Mouse (Mus musculus) intestine, embryonic 16.5 days (tissue): ENCODE data around the gene Rgs7. TPM values are rescaled to one million over a fixed set of nuclear protein-coding genes. Genes with fewer than 3 reads are reported as not detected.

Source experiments
- ATAC-seq: fragments of 200-750 bp; cut with Nextera tagmentation; 2 replicates; pipeline ENCODE4 v1.8.0; 2017; ENCODE audit warnings: moderate TSS enrichment, moderate library complexity
- H3K27ac ChIP-seq: fragments of 300-500 bp; sonication (generic); 2 replicates; pipeline ENCODE4 v1.5.1; 2014; ENCODE audit warnings: mild to moderate bottlenecking, low read length
- H3K27me3 ChIP-seq: fragments of 300-500 bp; sonication (generic); replicated peaks from 2 replicates; pipeline ENCODE4 v1.6.1; 2014; ENCODE audit warnings: low read length, control low read depth, mixed read lengths; ENCODE audit not compliant: control insufficient read depth, insufficient read depth
- H3K36me3 ChIP-seq: fragments of 300-500 bp; sonication (generic); 2 replicates; pipeline ENCODE4 v1.6.1; 2014; ENCODE audit warnings: low read length, control low read depth; ENCODE audit not compliant: control insufficient read depth, insufficient read depth
- H3K4me1 ChIP-seq: fragments of 300-500 bp; sonication (generic); 2 replicates; pipeline ENCODE4 v1.6.1; 2014; ENCODE audit warnings: low read length, control low read depth, mixed read lengths; ENCODE audit not compliant: control insufficient read depth, insufficient read depth
- H3K4me2 ChIP-seq: fragments of 300-500 bp; sonication (generic); 2 replicates; pipeline ENCODE4 v1.6.1; 2014; ENCODE audit warnings: low read depth, low read length, control low read depth
- H3K4me3 ChIP-seq: fragments of 300-500 bp; sonication (generic); 2 replicates; pipeline ENCODE4 v1.5.1; 2014; ENCODE audit warnings: mild to moderate bottlenecking, low read length
- H3K9ac ChIP-seq: fragments of 300-500 bp; sonication (generic); 2 replicates; pipeline ENCODE4 v1.6.1; 2014; ENCODE audit warnings: low read depth, low read length
- H3K9me3 ChIP-seq: fragments of 300-500 bp; sonication (generic); 2 replicates; pipeline ENCODE4 v1.6.1; 2016; ENCODE audit warnings: low read length, control low read depth; ENCODE audit not compliant: control insufficient read depth
- WGBS: fragments of 180-500 bp; shearing (Covaris S2); extraction: QIAGEN DNeasy Blood & Tissue Kit; methylation state at CpG from one replicate; pipeline ENCODE4 v1.1.7; 2014; 5-methylcytosine and 5-hydroxymethylcytosine counted together
- polyA plus RNA-seq: library from polyadenylated mRNA; unstranded; fragments of >200 nt; fragmentation: Nextera tagmentation; extraction: Ambion mirVana; gene quantifications from 2 replicates; pipeline ENCODE4 v1.2.1, GENCODE M21; 2015

Rgs7 gene
- polyA plus RNA-seq, 1 experiment from 2014 or later = 1.4 TPM

- H3K36me3 ChIP-seq = no peaks in the 10 kb centered on the region
- H3K4me1 ChIP-seq = no peaks in the 10 kb centered on the region
- H3K4me3 ChIP-seq = no peak overlapping the region
- no peak overlapping the region for H3K27ac ChIP-seq
- no peak for ATAC-seq
- H3K27me3 ChIP-seq = no peaks in the 10 kb centered on the region
- H3K4me2 ChIP-seq = no peak overlapping the region
- no peaks in the 10 kb centered on the region for H3K9me3 ChIP-seq
- H3K9ac ChIP-seq = no peak overlapping the region
- 93% methylated on average over 1 of the region's 1 CpGs for WGBS
Observed at GRCm38 (mm10) chr1:175442939-175443338, 49.4 kb downstream of the Rgs7 start.

- Histone ChIP-seq H3K4me1 (no peaks in the 10 kb centered on the region), H3K9me3 (no peaks in the 10 kb centered on the region), H3K27ac (no peak overlapping the region), H3K27me3 (no peaks in the 10 kb centered on the region), H3K9ac (no peak overlapping the region), H3K4me3 (no peak overlapping the region), H3K4me2 (no peak overlapping the region), H3K36me3 (no peaks in the 10 kb centered on the region)
- WGBS = 72% methylated on average over 6 of the region's 6 CpGs
- ATAC-seq = no peak
Observed at GRCm38 (mm10) chr1:175442025-175442424, 50.3 kb downstream of the Rgs7 start.

GRCm38 (mm10) chr1:175433622-175434204 lies 58.6 kb downstream of the Rgs7 start:
- Histone ChIP-seq H3K4me1 (no peaks in the 10 kb centered on the region), H3K4me3 (no peak overlapping the region), H3K9me3 (no peaks in the 10 kb centered on the region), H3K36me3 (no peaks in the 10 kb centered on the region), H3K9ac (no peak overlapping the region), H3K27ac (no peak overlapping the region), H3K27me3 (no peaks in the 10 kb centered on the region), H3K4me2 (no peak overlapping the region)
- 77% methylated on average over 14 of the region's 14 CpGs for WGBS
- no peak for ATAC-seq

GRCm38 (mm10) chr1:175433128-175433527 lies 59.2 kb downstream of the Rgs7 start:
- WGBS = 80% methylated on average over 6 of the region's 6 CpGs
- no peak overlapping the region for H3K4me2 ChIP-seq
- ATAC-seq = no peak

GRCm38 (mm10) chr1:175431356-175432053 lies 60.8 kb downstream of the Rgs7 start:
- no peaks in the 10 kb centered on the region for H3K27me3 ChIP-seq
- no peak overlapping the region for H3K9ac ChIP-seq

More at GRCm38 (mm10) chr1:175433128-175433527, 59.2 kb downstream of the Rgs7 start:
- H3K9ac ChIP-seq = no peak overlapping the region
- H3K27ac ChIP-seq = no peak overlapping the region
- H3K4me3 ChIP-seq = no peak overlapping the region
- no peaks in the 10 kb centered on the region for H3K9me3 ChIP-seq
- H3K36me3 ChIP-seq = no peaks in the 10 kb centered on the region
- H3K4me1 ChIP-seq = no peaks in the 10 kb centered on the region
- H3K27me3 ChIP-seq = no peaks in the 10 kb centered on the region

GRCm38 (mm10) chr1:175427112-175427511 lies 65.2 kb downstream of the Rgs7 start:
- H3K4me2 ChIP-seq = no peak overlapping the region
- H3K27me3 ChIP-seq = no peaks in the 10 kb centered on the region
- H3K4me1 ChIP-seq = no peaks in the 10 kb centered on the region
- H3K4me3 ChIP-seq = no peak overlapping the region
- no peaks in the 10 kb centered on the region for H3K36me3 ChIP-seq
- WGBS = 73% methylated on average over 2 of the region's 2 CpGs
- ATAC-seq = no peak
- no peak overlapping the region for H3K9ac ChIP-seq
- H3K9me3 ChIP-seq = no peaks in the 10 kb centered on the region
- H3K27ac ChIP-seq = no peak overlapping the region

More at GRCm38 (mm10) chr1:175431356-175432053, 60.8 kb downstream of the Rgs7 start:
- H3K36me3 ChIP-seq = no peaks in the 10 kb centered on the region
- no peak overlapping the region for H3K4me3 ChIP-seq
- H3K4me1 ChIP-seq = no peaks in the 10 kb centered on the region
- ATAC-seq = no peak
- H3K27ac ChIP-seq = no peak overlapping the region
- no peak overlapping the region for H3K4me2 ChIP-seq
- 59% methylated on average over 4 of the region's 4 CpGs for WGBS
- H3K9me3 ChIP-seq = no peaks in the 10 kb centered on the region

GRCm38 (mm10) chr1:175426393-175426792 lies 65.9 kb downstream of the Rgs7 start:
- H3K4me3 ChIP-seq = no peak overlapping the region
- WGBS = 85% methylated on average over 4 of the region's 4 CpGs
- ATAC-seq = no peak
- no peak overlapping the region for H3K27ac ChIP-seq
- no peaks in the 10 kb centered on the region for H3K27me3 ChIP-seq
- no peak overlapping the region for H3K4me2 ChIP-seq
- H3K36me3 ChIP-seq = no peaks in the 10 kb centered on the region
- no peaks in the 10 kb centered on the region for H3K4me1 ChIP-seq
- no peak overlapping the region for H3K9ac ChIP-seq
- H3K9me3 ChIP-seq = no peaks in the 10 kb centered on the region

- no peaks in the 10 kb centered on the region for H3K27me3 ChIP-seq
- WGBS = 83% methylated on average over 4 of the region's 4 CpGs
- no peak overlapping the region for H3K4me2 ChIP-seq
- no peak for ATAC-seq
- H3K4me1 ChIP-seq = no peaks in the 10 kb centered on the region
- no peak overlapping the region for H3K9ac ChIP-seq
- H3K9me3 ChIP-seq = no peaks in the 10 kb centered on the region
- H3K27ac ChIP-seq = no peak overlapping the region
- no peak overlapping the region for H3K4me3 ChIP-seq
- no peaks in the 10 kb centered on the region for H3K36me3 ChIP-seq
Observed at GRCm38 (mm10) chr1:175420883-175421282, 71.4 kb downstream of the Rgs7 start.

- 69% methylated on average over 9 of the region's 9 CpGs for WGBS
- H3K4me2 ChIP-seq = no peak overlapping the region
- no peaks in the 10 kb centered on the region for H3K4me1 ChIP-seq
- H3K27ac ChIP-seq = no peak overlapping the region
- no peak overlapping the region for H3K9ac ChIP-seq
- H3K27me3 ChIP-seq = no peaks in the 10 kb centered on the region
- no peaks in the 10 kb centered on the region for H3K36me3 ChIP-seq
- ATAC-seq = no peak
- no peak overlapping the region for H3K4me3 ChIP-seq
- H3K9me3 ChIP-seq = no peaks in the 10 kb centered on the region
Observed at GRCm38 (mm10) chr1:175415728-175416127, 76.6 kb downstream of the Rgs7 start.
